Mouse (Mus musculus) cerebellum, adult (tissue): Measurements from ENCODE around the gene Podnl1.

ENCODE experiments used
- ATAC-seq: cut with Nextera tagmentation; 2 replicates; pipeline ENCODE4 v1.9.2; 2017; ENCODE audit warnings: mild to moderate bottlenecking, moderate library complexity, mixed read lengths; ENCODE audit not compliant: insufficient number of reproducible peaks, low FRiP score, low TSS enrichment

The Podnl1 gene

GRCm38 (mm10) chr8:84180530-84181190 is 54.9 kb downstream of the Podnl1 start:
- no peak for ATAC-seq
